Mouse (Mus musculus) midbrain, postnatal 0 days (tissue): ENCODE measurements at regions not wholly inside any gene's neighbourhood (a gene's known extent, or its start where the extent isn't known, plus 50 kb on each side); places are given as distances from the start of the nearest gene placed in this dataset.

Experiments
- ATAC-seq: fragments of 200-750 bp; cut with Nextera tagmentation; 2 replicates; pipeline ENCODE4 v1.8.0; 2017; ENCODE audit warnings: moderate number of reproducible peaks, mild to moderate bottlenecking, moderate TSS enrichment, moderate library complexity; ENCODE audit not compliant: low FRiP score
- DNase-seq: peaks from one replicate; pipeline ENCODE4 v3.0.0-alpha.2; 2015; ENCODE audit warnings: low spot score
- H3K27ac ChIP-seq: fragments of 300-500 bp; sonication (generic); 2 replicates; pipeline ENCODE4 v1.5.1; 2014; ENCODE audit warnings: low read depth, mild to moderate bottlenecking, low read length, mixed read lengths
- H3K27me3 ChIP-seq: fragments of 300-500 bp; sonication (generic); 2 replicates; pipeline ENCODE4 v1.6.1; 2014; ENCODE audit warnings: low read length, control low read depth, mixed read lengths; ENCODE audit not compliant: insufficient read depth
- H3K36me3 ChIP-seq: fragments of 300-500 bp; sonication (generic); 2 replicates; pipeline ENCODE4 v1.6.1; 2014; ENCODE audit warnings: low read length, control low read depth, mixed read lengths; ENCODE audit not compliant: insufficient read depth
- H3K4me1 ChIP-seq: fragments of 300-500 bp; sonication (generic); 2 replicates; pipeline ENCODE4 v1.6.1; 2014; ENCODE audit warnings: mild to moderate bottlenecking, control low read depth, antibody characterized with exemption, low read length, mixed read lengths; ENCODE audit not compliant: insufficient read depth
- H3K4me2 ChIP-seq: fragments of 300-500 bp; sonication (generic); 2 replicates; pipeline ENCODE4 v1.6.1; 2014; ENCODE audit warnings: low read depth, mild to moderate bottlenecking, low read length, mixed read lengths; ENCODE audit not compliant: poor library complexity, severe bottlenecking
- H3K4me3 ChIP-seq: fragments of 300-500 bp; sonication (generic); 2 replicates; pipeline ENCODE4 v1.5.1; 2014; ENCODE audit warnings: low read depth, mild to moderate bottlenecking, low read length, moderate library complexity
- H3K9ac ChIP-seq: fragments of 300-500 bp; sonication (generic); replicated peaks from 2 replicates; pipeline ENCODE4 v1.6.1; 2014; ENCODE audit warnings: mild to moderate bottlenecking, low read length, moderate library complexity, mixed read lengths; ENCODE audit not compliant: poor library complexity, severe bottlenecking
- H3K9me3 ChIP-seq: fragments of 300-500 bp; sonication (generic); 2 replicates; pipeline ENCODE4 v1.6.1; 2016; ENCODE audit warnings: low read length, control low read depth
- CTCF ChIP-seq: IDR thresholded peaks from 2 replicates; pipeline ENCODE4 v1.5.1; 2016; ENCODE audit warnings: antibody characterized with exemption, mild to moderate bottlenecking
- WGBS: fragments of 180-500 bp; shearing (Covaris S2); extraction: QIAGEN DNeasy Blood & Tissue Kit; methylation state at CpG from one replicate; pipeline ENCODE4 v1.1.7; 2014; 5-methylcytosine and 5-hydroxymethylcytosine counted together

DNA sequence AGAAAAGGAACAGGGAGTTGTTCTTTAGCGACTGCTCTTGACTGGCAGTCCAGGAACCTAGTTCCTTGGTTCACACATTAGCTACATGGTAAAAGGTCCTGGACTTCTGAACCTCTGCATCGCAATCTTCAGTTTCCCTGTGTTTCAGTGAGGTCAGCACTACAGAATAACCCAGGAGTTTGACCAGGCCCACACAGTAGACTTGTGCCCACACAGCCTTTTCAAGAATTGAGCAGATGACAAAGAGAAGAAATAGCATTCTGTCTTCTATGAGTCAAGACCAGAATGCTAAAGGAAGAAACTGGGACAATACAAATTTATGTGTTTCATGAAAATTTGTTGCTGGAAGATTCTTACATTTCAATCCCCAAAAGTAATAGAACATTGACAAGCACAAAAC lies 1162.7 kb upstream of the Slc39a10 start:
- TF ChIP-seq CTCF: no peak
- H3K27ac ChIP-seq: no peak overlapping the region
- H3K36me3 ChIP-seq: no peaks in the 10 kb centered on the region
- H3K9me3 ChIP-seq: no peaks in the 10 kb centered on the region
- 91% methylated on average over 2 of the region's 2 CpGs for WGBS
- H3K27me3 ChIP-seq: no peaks in the 10 kb centered on the region
- H3K9ac ChIP-seq: no peak overlapping the region
- H3K4me1 ChIP-seq: no peaks in the 10 kb centered on the region
- no peak overlapping the region for H3K4me3 ChIP-seq
- no peak for DNase-seq
- no peak overlapping the region for H3K4me2 ChIP-seq
- no peak for ATAC-seq

GRCm38 (mm10) chr1:48031631-48032030 lies 1139.0 kb upstream of the Slc39a10 start:
- WGBS: 83% methylated on average over 2 of the region's 2 CpGs
- H3K9me3 ChIP-seq: no peaks in the 10 kb centered on the region
- H3K4me1 ChIP-seq: no peaks in the 10 kb centered on the region
- H3K4me2 ChIP-seq: no peak overlapping the region
- peak; percentile 44 for DNase-seq
- peak; percentile 58; the same call in 1 of the 2 replicates for ATAC-seq
- no peak overlapping the region for H3K4me3 ChIP-seq
- no peaks in the 10 kb centered on the region for H3K36me3 ChIP-seq
- no peak overlapping the region for H3K27ac ChIP-seq
- no peak for TF ChIP-seq CTCF
- no peak overlapping the region for H3K9ac ChIP-seq
- H3K27me3 ChIP-seq: no peaks in the 10 kb centered on the region
